Comparison of ENCODE assay signal across 8 mouse cellular contexts in the genomic region with DNA sequence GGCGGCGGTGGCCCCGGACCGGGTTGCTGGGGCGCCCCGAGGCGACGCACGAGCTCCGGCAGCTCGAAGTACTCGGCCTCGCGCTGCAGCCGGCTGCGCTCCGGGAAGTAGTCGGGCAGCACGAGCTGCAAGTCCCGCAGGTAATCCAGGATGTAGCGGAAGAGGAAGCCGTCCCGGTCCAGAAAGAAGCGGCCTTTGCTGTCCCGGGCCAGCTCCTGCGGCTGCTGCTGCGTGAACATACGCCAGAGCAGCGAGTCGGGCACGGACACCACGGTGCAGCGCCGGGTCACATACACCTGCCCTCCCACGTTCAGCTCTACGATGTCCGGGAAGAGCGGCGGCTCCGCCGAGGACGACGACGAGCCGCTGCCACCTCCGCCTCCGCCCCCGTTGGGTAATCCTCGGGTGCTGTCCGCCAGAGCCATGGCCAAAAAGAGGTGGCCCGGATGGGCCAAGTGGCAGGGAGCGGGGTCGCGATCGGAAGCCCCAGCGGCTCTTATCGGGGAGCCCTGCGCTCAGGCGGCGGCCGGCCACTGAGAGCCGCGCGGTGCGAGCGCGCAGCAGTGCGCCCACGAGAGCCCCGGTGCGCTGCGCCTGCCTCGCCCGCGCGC. TPM values are rescaled to one million over a fixed set of nuclear protein-coding genes. Genes with fewer than 3 reads are reported as not detected.
DNase-seq lines count a peak whose midpoint lies in the region; ATAC-seq lines count a peak whose summit lies in the region.

No protein-coding gene starts in this region.

- under 1% methylated on average over 76 of the region's 76 CpGs for WGBS in heart, embryonic 10.5 days
- under 1% methylated on average over 73 of the region's 76 CpGs for WGBS in limb, embryonic 12.5 days
- under 1% methylated on average over 65 of the region's 76 CpGs for WGBS in neural tube, embryonic 15.5 days

- DNase-seq in CD4-positive, CD25-positive, alpha-beta regulatory T cell, adult 2 months (ENCODE audit: low read depth, low spot score), result peak; percentile 59
- DNase-seq in ES-CJ7 (ENCODE audit: low read depth, low spot score), result peak; percentile 32
- peak; percentile 55 for DNase-seq in embryo, embryonic 10.5 days (ENCODE audit: low spot score)
- DNase-seq in heart, embryonic 10.5 days (ENCODE audit: low spot score), result peak; percentile 77
- DNase-seq in kidney, adult 8-10 months, result peak; percentile 29 to 50
- DNase-seq in lung, postnatal 14 days, result no peak

- no peaks in the 10 kb centered on the region for H3K27me3 ChIP-seq in heart, embryonic 10.5 days (ENCODE audit: insufficient read depth, poor library complexity, severe bottlenecking)
- peaks cover 5% of the 10 kb centered on the region for H3K27me3 ChIP-seq in limb, embryonic 12.5 days
- H3K27me3 ChIP-seq in neural tube, embryonic 15.5 days (replicated peaks), result 0 out of 2 replicates have a peak, but pooled peaks cover 4% of the 10 kb centered on the region

- H3K27ac ChIP-seq in heart, embryonic 10.5 days, result peak overlapping the region; percentile 90
- peak overlapping the region; percentile 89 for H3K27ac ChIP-seq in limb, embryonic 12.5 days
- H3K27ac ChIP-seq in neural tube, embryonic 15.5 days (replicated peaks), result peak overlapping the region; percentile 86

- H3K9ac ChIP-seq in limb, embryonic 12.5 days (replicated peaks), result peak overlapping the region; percentile 81
- peak overlapping the region; percentile 68 for H3K9ac ChIP-seq in neural tube, embryonic 15.5 days (replicated peaks)

- peak overlapping the region; percentile 78 for H3K4me3 ChIP-seq in heart, embryonic 10.5 days
- H3K4me3 ChIP-seq in limb, embryonic 12.5 days (replicated peaks), result peak overlapping the region; percentile 72
- H3K4me3 ChIP-seq in neural tube, embryonic 15.5 days (replicated peaks), result peak overlapping the region; percentile 71

- H3K4me1 ChIP-seq in heart, embryonic 10.5 days, result peaks cover 12% of the 10 kb centered on the region
- H3K4me1 ChIP-seq in limb, embryonic 12.5 days (replicated peaks), result peaks cover 7% of the 10 kb centered on the region; the same call in 1 of the 2 replicates
- peaks cover 24% of the 10 kb centered on the region; the same call in 1 of the 2 replicates for H3K4me1 ChIP-seq in neural tube, embryonic 15.5 days

- H3K9me3 ChIP-seq in heart, embryonic 10.5 days, result no peaks in the 10 kb centered on the region
- no peaks in the 10 kb centered on the region for H3K9me3 ChIP-seq in limb, embryonic 12.5 days
- no peaks in the 10 kb centered on the region for H3K9me3 ChIP-seq in neural tube, embryonic 15.5 days (replicated peaks)

- H3K36me3 ChIP-seq in heart, embryonic 10.5 days, result no peaks in the 10 kb centered on the region
- H3K36me3 ChIP-seq in limb, embryonic 12.5 days, result no peaks in the 10 kb centered on the region
- H3K36me3 ChIP-seq in neural tube, embryonic 15.5 days, result no peaks in the 10 kb centered on the region

- peak; percentile 62 for ATAC-seq in limb, embryonic 12.5 days (ENCODE audit: insufficient number of reproducible peaks, insufficient read depth, low FRiP score, low TSS enrichment, low read depth)
- ATAC-seq in neural tube, embryonic 15.5 days (ENCODE audit: low FRiP score), result peak; percentile 53

- peak overlapping the region; percentile 87 for H3K4me2 ChIP-seq in limb, embryonic 12.5 days
- peak overlapping the region; percentile 94 for H3K4me2 ChIP-seq in neural tube, embryonic 15.5 days

RNA-seq across cellular contexts. Expression of gene Kctd12, which starts 0.3 kb away (rescaled TPM):
- 2.5 and 3.4 TPM in 2 replicates for polyA plus RNA-seq in heart, embryonic 10.5 days (2016; fragmentation: Nextera tagmentation; extraction: Ambion mirVana)
- polyA plus RNA-seq in limb, embryonic 12.5 days (2016; fragmentation: Nextera tagmentation; extraction: Ambion mirVana), result 15.8 and 20.9 TPM in 2 replicates
- polyA plus RNA-seq in neural tube, embryonic 15.5 days (2015; fragmentation: Nextera tagmentation; extraction: Ambion mirVana), result 13.2 and 14.4 TPM in 2 replicates
